Mouse (Mus musculus) thymus, adult 2 months (tissue): Measurements from ENCODE around the gene Pigl. TPM values are rescaled to one million over a fixed set of nuclear protein-coding genes. Genes with fewer than 3 reads are reported as not detected.

Experiments used
- DNase-seq: peaks from one replicate; pipeline ENCODE4 v3.0.0; 2021
- H3K27ac ChIP-seq: fragments of 200-500 bp; 2 replicates; pipeline ENCODE4 v1.5.1; 2012; ENCODE audit warnings: low read length, control low read depth; ENCODE audit not compliant: control insufficient read depth, insufficient read depth
- H3K27me3 ChIP-seq: fragments of 200-500 bp; 2 replicates; pipeline ENCODE4 v1.6.1; 2012; ENCODE audit warnings: mild to moderate bottlenecking, low read length, moderate library complexity, mixed read lengths; ENCODE audit not compliant: control insufficient read depth, insufficient read depth
- H3K36me3 ChIP-seq: fragments of 200-500 bp; 2 replicates; pipeline ENCODE4 v1.6.1; 2012; ENCODE audit warnings: mild to moderate bottlenecking, low read length, moderate library complexity; ENCODE audit not compliant: control insufficient read depth, insufficient read depth
- H3K4me1 ChIP-seq: fragments of 200-500 bp; replicated peaks from 2 replicates; pipeline ENCODE4 v1.6.1; 2012; ENCODE audit warnings: low read length; ENCODE audit not compliant: control insufficient read depth, insufficient read depth
- H3K4me3 ChIP-seq: fragments of 200-500 bp; 2 replicates; pipeline ENCODE4 v1.5.1; 2012; ENCODE audit warnings: mild to moderate bottlenecking, low read length, control low read depth, moderate library complexity; ENCODE audit not compliant: control insufficient read depth, insufficient read depth
- CTCF ChIP-seq: fragments of 200-500 bp; IDR thresholded peaks from 2 replicates; pipeline ENCODE4 v1.5.1; 2012; ENCODE audit warnings: mild to moderate bottlenecking, control low read depth, low read length, moderate library complexity, borderline replicate concordance; ENCODE audit not compliant: control insufficient read depth, poor library complexity, insufficient read depth; ENCODE audit errors: extremely low read depth
- POLR2A ChIP-seq: fragments of 200-500 bp; IDR thresholded peaks from 2 replicates; pipeline ENCODE4 v1.6.1; 2012; ENCODE audit warnings: mild to moderate bottlenecking, low read length, control low read depth, moderate library complexity; ENCODE audit not compliant: control insufficient read depth, poor library complexity, insufficient read depth; ENCODE audit errors: extremely low read depth
- WGBS: fragments of 180-500 bp; shearing (Covaris S2); methylation state at CpG from one replicate; pipeline ENCODE4 v1.1.7; 2018; 5-methylcytosine and 5-hydroxymethylcytosine counted together
- polyA plus RNA-seq: library from polyadenylated mRNA; depleted of rRNA; stranded (reverse); fragments of >200 nt; gene quantifications from 2 replicates; pipeline ENCODE4 v1.2.3, GENCODE M21; 2012

Gene Pigl
- polyA plus RNA-seq, 1 experiment, result 8.4 TPM

GRCm38 (mm10) chr11:62541581-62541980, 83.3 kb downstream of the Pigl start:
- Histone ChIP-seq H3K27me3 (peaks cover 13% of the 10 kb centered on the region; the same call in 1 of the 2 replicates), H3K36me3 (no peaks in the 10 kb centered on the region), H3K27ac (no peak overlapping the region), H3K4me1 (peaks cover 13% of the 10 kb centered on the region), H3K4me3 (no peak overlapping the region)
- no peak for DNase-seq
- TF ChIP-seq POLR2A (no peak), CTCF (no peak)
- 88% methylated on average over 8 of the region's 8 CpGs for WGBS

GRCm38 (mm10) chr11:62543991-62544390, 85.7 kb downstream of the Pigl start:
- peaks cover 6% of the 10 kb centered on the region; the same call in 1 of the 2 replicates for H3K27me3 ChIP-seq
- H3K27ac ChIP-seq, result no peak overlapping the region
- peaks cover 7% of the 10 kb centered on the region for H3K4me1 ChIP-seq
- H3K36me3 ChIP-seq, result no peaks in the 10 kb centered on the region
- WGBS, result 92% methylated on average over 3 of the region's 3 CpGs
- no peak overlapping the region for H3K4me3 ChIP-seq
- no peak for TF ChIP-seq CTCF
- no peak for TF ChIP-seq POLR2A
- no peak for DNase-seq

GRCm38 (mm10) chr11:62549782-62550181, 91.5 kb downstream of the Pigl start:
- no peak overlapping the region; the same call in 1 of the 2 replicates for H3K27ac ChIP-seq
- no peak for TF ChIP-seq CTCF
- no peak for TF ChIP-seq POLR2A
- 7% methylated on average over 5 of the region's 5 CpGs for WGBS
- no peaks in the 10 kb centered on the region; the same call in 1 of the 2 replicates for H3K4me1 ChIP-seq
- DNase-seq, result peak; percentile 19
- H3K36me3 ChIP-seq, result peaks cover 18% of the 10 kb centered on the region
- no peak overlapping the region for H3K4me3 ChIP-seq
- H3K27me3 ChIP-seq, result no peaks in the 10 kb centered on the region

GRCm38 (mm10) chr11:62550227-62550685, 92.0 kb downstream of the Pigl start:
- TF ChIP-seq CTCF (no peak), POLR2A (no peak)
- Histone ChIP-seq H3K36me3 (peaks cover 21% of the 10 kb centered on the region), H3K4me3 (peak overlapping the region; percentile 90), H3K27me3 (no peaks in the 10 kb centered on the region), H3K27ac (peak overlapping the region; percentile 85), H3K4me1 (no peaks in the 10 kb centered on the region; the same call in 1 of the 2 replicates)
- WGBS, result under 1% methylated on average over 11 of the region's 11 CpGs
- peak; percentile 61 for DNase-seq

GRCm38 (mm10) chr11:62550727-62551225, 92.5 kb downstream of the Pigl start, which contains the start of gene Ubb:
TSS of gene Ubb (plus strand) at chr11:62551171.
- H3K4me1 ChIP-seq, result no peaks in the 10 kb centered on the region; the same call in 1 of the 2 replicates
- H3K4me3 ChIP-seq, result peak within 1 kb of the TSS; percentile 90
- H3K27me3 ChIP-seq, result no peaks in the 10 kb centered on the region
- DNase-seq, result peak; percentile 98
- TF ChIP-seq CTCF (no peak), POLR2A (peak; percentile 98)
- WGBS, result under 1% methylated on average over 40 of the region's 40 CpGs
- peak within 1 kb of the TSS; percentile 85 for H3K27ac ChIP-seq
- H3K36me3 ChIP-seq, result peaks cover 21% of the 10 kb centered on the region

- TF ChIP-seq POLR2A (peak; percentile 98), CTCF (no peak)
- peak; percentile 85 for DNase-seq
- Histone ChIP-seq H3K36me3 (peaks cover 21% of the 10 kb centered on the region), H3K27me3 (no peaks in the 10 kb centered on the region), H3K4me1 (no peaks in the 10 kb centered on the region; the same call in 1 of the 2 replicates), H3K27ac (peak overlapping the region; percentile 69; the same call in 1 of the 2 replicates), H3K4me3 (peak overlapping the region; percentile 56)
- under 1% methylated on average over 58 of the region's 58 CpGs for WGBS
Measured at GRCm38 (mm10) chr11:62551226-62552119, 93.2 kb downstream of the Pigl start.
